Mouse (Mus musculus): ENCODE results near the gene Pdk2.

- TF ChIP-seq CTCF (IDR thresholded peaks at IDR 0.05; ENCODE audit: low read depth) (no peak), EP300 (IDR thresholded peaks at IDR 0.05; ENCODE audit: low read depth) (no peak)
Observed at GRCm38 (mm10) chr11:95084811-95085382, 43.7 kb upstream of the Pdk2 start.

All from heart, postnatal 0 days (tissue).